Mouse (Mus musculus) lung, embryonic 14.5 days (tissue): ENCODE data around the gene Wfdc16. TPM values are rescaled to one million over a fixed set of nuclear protein-coding genes. Genes with fewer than 3 reads are reported as not detected.

Experiments
- ATAC-seq: fragments of 200-750 bp; cut with Nextera tagmentation; 2 replicates; pipeline ENCODE4 v1.8.0; 2017; ENCODE audit warnings: mild to moderate bottlenecking, moderate TSS enrichment, moderate library complexity; ENCODE audit not compliant: insufficient read depth
- DNase-seq: peaks from one replicate; pipeline ENCODE4 v3.0.0-alpha.2; 2015
- H3K27ac ChIP-seq: fragments of 300-500 bp; sonication (generic); 2 replicates; pipeline ENCODE4 v1.5.1; 2014; ENCODE audit warnings: low read depth, mild to moderate bottlenecking, moderate library complexity
- H3K27me3 ChIP-seq: fragments of 300-500 bp; sonication (generic); 2 replicates; pipeline ENCODE4 v1.6.1; 2014; ENCODE audit warnings: low read length, control low read depth; ENCODE audit not compliant: insufficient read depth
- H3K36me3 ChIP-seq: fragments of 300-500 bp; sonication (generic); 2 replicates; pipeline ENCODE4 v1.6.1; 2014; ENCODE audit warnings: control low read depth; ENCODE audit not compliant: insufficient read depth
- H3K4me1 ChIP-seq: fragments of 300-500 bp; sonication (generic); 2 replicates; pipeline ENCODE4 v1.6.1; 2014; ENCODE audit warnings: antibody characterized with exemption, control low read depth; ENCODE audit not compliant: insufficient read depth
- H3K4me2 ChIP-seq: fragments of 300-500 bp; sonication (generic); 2 replicates; pipeline ENCODE4 v1.6.1; 2014; ENCODE audit warnings: mild to moderate bottlenecking
- H3K4me3 ChIP-seq: fragments of 300-500 bp; sonication (generic); 2 replicates; pipeline ENCODE4 v1.5.1; 2014; ENCODE audit warnings: low read depth, low read length
- H3K9ac ChIP-seq: fragments of 300-500 bp; sonication (generic); 2 replicates; pipeline ENCODE4 v1.6.1; 2014
- H3K9me3 ChIP-seq: fragments of 300-500 bp; sonication (generic); 2 replicates; pipeline ENCODE4 v1.6.1; 2016; ENCODE audit warnings: low read depth, low read length, control low read depth
- CTCF ChIP-seq: IDR thresholded peaks from 2 replicates; pipeline ENCODE4 v1.5.1; 2016; ENCODE audit warnings: antibody characterized with exemption, low read depth
- WGBS: fragments of 180-500 bp; shearing (Covaris S2); extraction: QIAGEN DNeasy Blood & Tissue Kit; methylation state at CpG from one replicate; pipeline ENCODE4 v1.1.7; 2014; 5-methylcytosine and 5-hydroxymethylcytosine counted together
- polyA plus RNA-seq: library from polyadenylated mRNA; unstranded; fragments of >200 nt; fragmentation: Nextera tagmentation; extraction: Ambion mirVana; gene quantifications from 2 replicates; pipeline ENCODE4 v1.2.1, GENCODE M21; 2014

Wfdc16 gene
- polyA plus RNA-seq, 1 experiment from 2014 or later = not detected

DNA sequence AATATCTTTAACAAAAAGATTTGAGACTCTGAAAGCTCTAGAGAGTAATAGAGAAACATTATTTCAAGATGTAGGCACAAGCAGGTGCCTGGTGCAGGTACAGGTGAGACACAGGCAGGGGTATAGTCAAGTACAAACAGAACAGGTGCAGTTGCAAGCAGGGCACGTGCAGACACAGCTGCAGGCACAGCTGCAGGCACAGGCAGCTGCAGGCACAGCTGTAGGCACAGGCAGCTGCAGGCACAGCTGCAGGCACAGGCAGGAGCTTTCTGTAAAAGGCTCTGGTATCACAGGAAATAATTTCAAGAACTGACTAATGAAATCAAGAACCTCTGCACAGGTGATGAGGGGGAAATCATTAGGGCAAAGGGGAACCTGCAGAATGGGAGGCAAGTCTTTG is 32.3 kb upstream of the Wfdc16 start:
- Histone ChIP-seq H3K4me1 (no peaks in the 10 kb centered on the region), H3K9me3 (no peaks in the 10 kb centered on the region), H3K27ac (no peak overlapping the region), H3K4me3 (no peak overlapping the region), H3K4me2 (no peak overlapping the region), H3K9ac (no peak overlapping the region), H3K36me3 (no peaks in the 10 kb centered on the region), H3K27me3 (no peaks in the 10 kb centered on the region)
- WGBS = 33% methylated on average over 1 of the region's 1 CpGs
- ATAC-seq (no peak), DNase-seq (no peak)
- no peak for TF ChIP-seq CTCF

DNA sequence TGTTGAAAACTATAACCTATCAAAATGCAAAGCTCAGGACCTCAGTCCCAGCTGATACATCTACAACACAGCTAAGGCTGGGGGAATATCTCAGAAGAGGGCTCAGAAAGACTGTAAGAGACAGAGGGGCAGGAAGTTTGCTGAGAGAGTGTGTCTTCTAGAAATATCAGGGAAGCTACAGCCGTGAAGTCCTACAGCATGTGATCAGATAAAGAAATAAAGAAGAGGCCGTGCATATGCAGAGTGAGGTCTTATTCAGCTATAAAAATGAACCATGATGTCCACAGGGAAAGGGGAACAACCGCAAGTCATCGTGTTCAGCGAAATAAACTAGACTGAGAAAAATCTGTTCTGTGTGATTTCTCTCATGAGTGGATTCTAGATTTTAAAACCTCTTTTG is 31.7 kb upstream of the Wfdc16 start:
- DNase-seq (no peak), ATAC-seq (no peak)
- no peaks in the 10 kb centered on the region for H3K9me3 ChIP-seq
- no peaks in the 10 kb centered on the region for H3K27me3 ChIP-seq
- no peak overlapping the region for H3K27ac ChIP-seq
- H3K4me1 ChIP-seq = no peaks in the 10 kb centered on the region
- WGBS = 77% methylated on average over 5 of the region's 5 CpGs
- no peak overlapping the region for H3K4me2 ChIP-seq
- no peaks in the 10 kb centered on the region for H3K36me3 ChIP-seq
- no peak overlapping the region for H3K4me3 ChIP-seq
- TF ChIP-seq CTCF = no peak
- H3K9ac ChIP-seq = no peak overlapping the region

- H3K4me3 ChIP-seq = no peak overlapping the region
- no peak overlapping the region for H3K27ac ChIP-seq
- 84% methylated on average over 7 of the region's 7 CpGs for WGBS
- no peak overlapping the region for H3K4me2 ChIP-seq
- ATAC-seq (no peak), DNase-seq (no peak)
- no peak for TF ChIP-seq CTCF
- H3K4me1 ChIP-seq = no peaks in the 10 kb centered on the region
- no peaks in the 10 kb centered on the region for H3K27me3 ChIP-seq
- no peaks in the 10 kb centered on the region for H3K36me3 ChIP-seq
- H3K9ac ChIP-seq = no peak overlapping the region
- no peaks in the 10 kb centered on the region for H3K9me3 ChIP-seq
These were observed 26.3 kb upstream of the Wfdc16 start for GRCm38 (mm10) chr2:164664851-164665250.

DNA sequence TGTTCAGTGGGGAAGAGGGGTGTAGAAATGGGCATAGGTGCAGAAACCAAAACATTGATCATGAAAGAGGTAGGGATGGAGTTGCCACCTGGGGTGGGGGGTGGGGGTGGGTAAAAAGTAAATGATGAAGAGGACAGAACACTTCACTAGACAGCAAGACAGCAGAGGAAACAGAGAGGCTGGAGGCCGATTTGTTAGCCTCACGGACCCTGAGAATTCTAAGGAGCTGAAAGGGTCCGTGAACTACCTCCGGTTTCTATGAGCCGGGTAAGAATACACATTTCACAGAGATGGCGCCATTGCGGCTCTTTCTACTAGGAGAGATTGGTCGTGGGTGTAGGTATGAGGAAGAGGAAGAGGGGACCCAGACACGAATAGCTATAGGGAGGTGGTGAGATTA is 17.9 kb upstream of the Wfdc16 start, which contains the start of gene Wfdc9:
Gene Wfdc9 (minus strand): TSS at position 101 of the 400 bp plus-strand sequence.
- no peak for TF ChIP-seq CTCF
- Histone ChIP-seq H3K4me1 (no peaks in the 10 kb centered on the region), H3K27ac (no peak within 1 kb of the TSS), H3K9ac (no peak within 1 kb of the TSS), H3K4me3 (no peak within 1 kb of the TSS), H3K9me3 (no peaks in the 10 kb centered on the region), H3K4me2 (no peak within 1 kb of the TSS), H3K36me3 (no peaks in the 10 kb centered on the region), H3K27me3 (no peaks in the 10 kb centered on the region)
- 81% methylated on average over 9 of the region's 9 CpGs for WGBS
- DNase-seq (no peak), ATAC-seq (no peak)

GRCm38 (mm10) chr2:164655858-164656257 is 17.3 kb upstream of the Wfdc16 start, which contains the start of gene Wfdc10:
Gene Wfdc10, plus strand, starts transcription at chr2:164656046.
- Histone ChIP-seq H3K27ac (no peak within 1 kb of the TSS), H3K27me3 (no peaks in the 10 kb centered on the region), H3K36me3 (no peaks in the 10 kb centered on the region), H3K9me3 (no peaks in the 10 kb centered on the region), H3K9ac (no peak within 1 kb of the TSS), H3K4me2 (no peak within 1 kb of the TSS), H3K4me3 (no peak within 1 kb of the TSS), H3K4me1 (no peaks in the 10 kb centered on the region)
- ATAC-seq (no peak), DNase-seq (peak; percentile 77)
- TF ChIP-seq CTCF = peak; percentile 88
- WGBS = 9% methylated on average over 11 of the region's 11 CpGs

GRCm38 (mm10) chr2:164641881-164642673 is 3.5 kb upstream of the Wfdc16 start:
- H3K9me3 ChIP-seq = no peaks in the 10 kb centered on the region
- H3K27ac ChIP-seq = no peak overlapping the region
- no peak for TF ChIP-seq CTCF
- 66% methylated on average over 13 of the region's 13 CpGs for WGBS
- no peak overlapping the region for H3K4me3 ChIP-seq
- no peaks in the 10 kb centered on the region for H3K36me3 ChIP-seq
- DNase-seq (peak; percentile 14), ATAC-seq (no peak)
- no peaks in the 10 kb centered on the region for H3K4me1 ChIP-seq
- no peaks in the 10 kb centered on the region for H3K27me3 ChIP-seq
- no peak overlapping the region for H3K4me2 ChIP-seq
- no peak overlapping the region for H3K9ac ChIP-seq

DNA sequence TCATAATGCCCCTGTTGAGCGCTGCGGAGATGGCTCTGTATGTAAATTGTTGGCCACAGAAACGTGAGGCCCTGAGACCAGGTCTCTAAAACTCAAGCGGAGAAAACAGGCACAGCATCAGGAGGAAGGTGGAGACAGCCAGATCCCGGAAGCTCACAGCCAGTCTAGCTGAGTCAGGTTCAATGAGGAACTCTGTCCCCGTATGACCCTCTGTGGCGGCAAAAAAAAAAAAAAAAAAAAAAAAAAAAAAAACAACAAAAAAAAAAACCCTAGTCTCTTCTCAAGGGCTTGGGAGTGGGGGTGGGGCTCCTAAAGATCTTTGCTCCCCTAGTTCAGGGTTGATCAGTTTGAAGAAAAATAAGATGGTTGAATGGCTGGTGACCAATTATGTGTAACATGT is 2.5 kb upstream of the Wfdc16 start:
- no peak overlapping the region for H3K4me3 ChIP-seq
- no peaks in the 10 kb centered on the region for H3K4me1 ChIP-seq
- WGBS = 62% methylated on average over 7 of the region's 7 CpGs
- H3K27me3 ChIP-seq = no peaks in the 10 kb centered on the region
- no peaks in the 10 kb centered on the region for H3K9me3 ChIP-seq
- TF ChIP-seq CTCF = no peak
- no peaks in the 10 kb centered on the region for H3K36me3 ChIP-seq
- no peak overlapping the region for H3K27ac ChIP-seq
- no peak overlapping the region for H3K4me2 ChIP-seq
- DNase-seq (no peak), ATAC-seq (no peak)
- no peak overlapping the region for H3K9ac ChIP-seq
